Mouse (Mus musculus): ENCODE results near the gene Apoc2.

- TF ChIP-seq CTCF (IDR thresholded peaks at IDR 0.05; ENCODE audit: insufficient read depth, low read depth, low read length): no peak
- TF ChIP-seq POLR2A (IDR thresholded peaks at IDR 0.05; ENCODE audit: insufficient read depth, low read depth, low read length): no peak
Measured at GRCm38 (mm10) chr7:19627721-19628120, 50.0 kb downstream of the Apoc2 start.
